Mouse (Mus musculus) cerebellum, postnatal 36 days (tissue): Measurements from ENCODE around the gene Olfr1386.
"Not testable (repeated sequence)": the region's sequence is repeated elsewhere in the genome, so short reads cannot be mapped to it uniquely, and the experiment has no call there.

Experiments
- DNase-seq, 2 experiments: peaks; one replicate each; pipeline ENCODE4 v3.0.0; 2021 to 2022; ENCODE audit warnings: mixed read lengths in 2 of 2

Olfr1386 gene

GRCm38 (mm10) chr11:49464746-49465145 is at the start of gene Olfr1386:
Gene Olfr1386 (plus strand): TSS chr11:49465046.
- not testable (repeated sequence) for DNase-seq

GRCm38 (mm10) chr11:49422767-49423166 is 42.1 kb upstream of the Olfr1386 start, which contains the start of gene Olfr1389:
Gene Olfr1389 (plus strand): TSS chr11:49423067.
- DNase-seq: no peak

- DNase-seq: no peak
Observed at GRCm38 (mm10) chr11:49425257-49425927, 39.5 kb upstream of the Olfr1386 start.

- DNase-seq: no peak
Observed at GRCm38 (mm10) chr11:49429641-49430040, 35.2 kb upstream of the Olfr1386 start.

GRCm38 (mm10) chr11:49436411-49436810 is 28.4 kb upstream of the Olfr1386 start, which contains the start of gene Olfr1388:
Gene Olfr1388 (plus strand): TSS chr11:49436624.
- DNase-seq: no peak

GRCm38 (mm10) chr11:49455043-49455442 is 9.8 kb upstream of the Olfr1386 start, which contains the start of gene Olfr1387:
Gene Olfr1387 (plus strand): TSS chr11:49455343.
- DNase-seq: no peak

GRCm38 (mm10) chr11:49485973-49486372 is 21.1 kb downstream of the Olfr1386 start:
- DNase-seq: no peak

GRCm38 (mm10) chr11:49488770-49489169 is 23.9 kb downstream of the Olfr1386 start, which contains the start of gene Olfr1385:
Gene Olfr1385 (plus strand): TSS chr11:49489070.
- DNase-seq: not testable (repeated sequence)

- no peak for DNase-seq
Observed at GRCm38 (mm10) chr11:49518086-49518485, 53.2 kb downstream of the Olfr1386 start.

GRCm38 (mm10) chr11:49519348-49519747 is 54.5 kb downstream of the Olfr1386 start, which contains the start of gene Olfr1383:
Gene Olfr1383 (plus strand): TSS chr11:49519648.
- no peak for DNase-seq
